Mouse (Mus musculus): ENCODE data around the gene Arhgap15. TPM values are rescaled to one million over a fixed set of nuclear protein-coding genes. Genes with fewer than 3 reads are reported as not detected.

Arhgap15 gene
- total and polyA plus RNA-seq, 3 experiments = 16.6 to 40.3 (median 19.8) TPM

- H3K9me3 ChIP-seq (replicated peaks; ENCODE audit: low read length) = no peaks in the 10 kb centered on the region
- dilution Hi-C loops (cut with MboI; ENCODE audit: extremely low pct_ligation_motif_present, extremely low pct_unique_long_range_greater_than_20kb, low sequenced_read_pairs) (no loop called here), in situ Hi-C loops (cut with MboI; ENCODE audit: low pct_ligation_motif_present, low pct_unique_long_range_greater_than_20kb, low sequenced_read_pairs) (no loop called here)
- H3K27ac ChIP-seq (ENCODE audit: insufficient read depth, low read depth) = no peak overlapping the region
- no peaks in the 10 kb centered on the region for H3K4me1 ChIP-seq (ENCODE audit: control insufficient read depth in 1 of 2, insufficient read depth in 2 of 2)
- peaks cover 0 to 7% of the 10 kb centered on the region in 2 experiments for H3K36me3 ChIP-seq (replicated peaks in 1 of 2; ENCODE audit: control insufficient read depth in 1 of 2, insufficient read depth in 1 of 2, low read length in 1 of 2)
- no peaks in the 10 kb centered on the region for H3K79me2 ChIP-seq (replicated peaks; ENCODE audit: control insufficient read depth, extremely low read depth, insufficient read depth, poor library complexity, severe bottlenecking)
- no peak overlapping the region for H3K4me2 ChIP-seq (ENCODE audit: insufficient read depth, low read depth, poor library complexity, severe bottlenecking)
- TF ChIP-seq UBTF (IDR thresholded peaks at IDR 0.05; ENCODE audit: low read depth, low read length) = no peak
- TF ChIP-seq JUND (conservative IDR thresholded peaks at IDR 0.05; ENCODE audit: low read depth, low read length) = no peak
- no peak for TF ChIP-seq NELFE (IDR thresholded peaks at IDR 0.05; ENCODE audit: low read depth, low read length)
- TF ChIP-seq MEF2A (IDR thresholded peaks at IDR 0.05; ENCODE audit: borderline replicate concordance, low read depth, low read length) = no peak
- no peak for TF ChIP-seq ZMIZ1 (IDR thresholded peaks at IDR 0.05; ENCODE audit: low read depth, low read length)
- TF ChIP-seq HCFC1 (IDR thresholded peaks at IDR 0.05; ENCODE audit: low read depth, low read length) = no peak
- no peak for TF ChIP-seq EP300 (IDR thresholded peaks at IDR 0.05; ENCODE audit: low read length)
- no peak for TF ChIP-seq ELF1 (IDR thresholded peaks at IDR 0.05; ENCODE audit: low read depth, low read length)
- TF ChIP-seq CHD1 (IDR thresholded peaks at IDR 0.05; ENCODE audit: low read depth, low read length) = no peak
- TF ChIP-seq E2F4 (IDR thresholded peaks at IDR 0.05; ENCODE audit: insufficient replicate concordance, low read depth, low read length) = no peak
- TF ChIP-seq BHLHE40 (IDR thresholded peaks at IDR 0.05; ENCODE audit: low read depth, low read length) = no peak
- no peak for TF ChIP-seq MXI1 (IDR thresholded peaks at IDR 0.05; ENCODE audit: low read depth, low read length)
- TF ChIP-seq ZNF384 (IDR thresholded peaks at IDR 0.05; ENCODE audit: low read depth, low read length) = no peak
- no peak for TF ChIP-seq RCOR1 (conservative IDR thresholded peaks at IDR 0.05; ENCODE audit: low read depth, low read length)
- no peak for TF ChIP-seq MYC (IDR thresholded peaks at IDR 0.05; ENCODE audit: low read depth, low read length)
- TF ChIP-seq MAFK (IDR thresholded peaks at IDR 0.05; ENCODE audit: insufficient replicate concordance, low read length) = no peak
- TF ChIP-seq RAD21 (IDR thresholded peaks at IDR 0.05; ENCODE audit: low read depth, low read length) = no peak
- H3K4me3 ChIP-seq (replicated peaks in 1 of 3; ENCODE audit: low read depth in 2 of 3, low read length in 2 of 3, poor library complexity in 1 of 3) = no peak overlapping the region
- H3K27me3 ChIP-seq (replicated peaks) = no peaks in the 10 kb centered on the region
- no peak overlapping the region for H3K9ac ChIP-seq (ENCODE audit: insufficient read depth, low read depth)
- DNase-seq (ENCODE audit: extremely low read depth) = no peak
These were observed 349.9 kb downstream of the Arhgap15 start for GRCm38 (mm10) chr2:44098552-44098951.

GRCm38 (mm10) chr2:44102351-44102750 is 353.7 kb downstream of the Arhgap15 start:
- H3K4me2 ChIP-seq (ENCODE audit: insufficient read depth, low read depth, poor library complexity, severe bottlenecking) = no peak overlapping the region
- no peak overlapping the region for H3K9ac ChIP-seq (ENCODE audit: insufficient read depth, low read depth)
- peaks cover 0 to 7% of the 10 kb centered on the region in 2 experiments for H3K36me3 ChIP-seq (replicated peaks in 1 of 2; ENCODE audit: control insufficient read depth in 1 of 2, insufficient read depth in 1 of 2, low read length in 1 of 2)
- no peaks in the 10 kb centered on the region for H3K27me3 ChIP-seq (replicated peaks)
- no peak overlapping the region for H3K27ac ChIP-seq (ENCODE audit: insufficient read depth, low read depth)
- no peak for TF ChIP-seq RAD21 (IDR thresholded peaks at IDR 0.05; ENCODE audit: low read depth, low read length)
- no peaks in the 10 kb centered on the region for H3K9me3 ChIP-seq (replicated peaks; ENCODE audit: low read length)
- no peaks in the 10 kb centered on the region for H3K4me1 ChIP-seq (ENCODE audit: control insufficient read depth in 1 of 2, insufficient read depth in 2 of 2)
- dilution Hi-C loops (cut with MboI; ENCODE audit: extremely low pct_ligation_motif_present, extremely low pct_unique_long_range_greater_than_20kb, low sequenced_read_pairs) (no loop called here), in situ Hi-C loops (cut with MboI; ENCODE audit: low pct_ligation_motif_present, low pct_unique_long_range_greater_than_20kb, low sequenced_read_pairs) (no loop called here)
- DNase-seq (ENCODE audit: extremely low read depth) = no peak
- no peak overlapping the region for H3K4me3 ChIP-seq (replicated peaks in 1 of 3; ENCODE audit: low read depth in 2 of 3, low read length in 2 of 3, poor library complexity in 1 of 3)
- H3K79me2 ChIP-seq (replicated peaks; ENCODE audit: control insufficient read depth, extremely low read depth, insufficient read depth, poor library complexity, severe bottlenecking) = no peaks in the 10 kb centered on the region

Measured in CH12.LX (cell line).